Mouse (Mus musculus) yolk sac, embryonic 10.5 days (tissue): Measurements from ENCODE around the gene Ovol3.
"Not testable (repeated sequence)": the region's sequence is repeated elsewhere in the genome, so short reads cannot be mapped to it uniquely, and the experiment has no call there.

Source experiments
- DNase-seq: peaks from one replicate; pipeline ENCODE4 v3.0.0-alpha.2; 2017; ENCODE audit warnings: low spot score

The Ovol3 gene

DNA sequence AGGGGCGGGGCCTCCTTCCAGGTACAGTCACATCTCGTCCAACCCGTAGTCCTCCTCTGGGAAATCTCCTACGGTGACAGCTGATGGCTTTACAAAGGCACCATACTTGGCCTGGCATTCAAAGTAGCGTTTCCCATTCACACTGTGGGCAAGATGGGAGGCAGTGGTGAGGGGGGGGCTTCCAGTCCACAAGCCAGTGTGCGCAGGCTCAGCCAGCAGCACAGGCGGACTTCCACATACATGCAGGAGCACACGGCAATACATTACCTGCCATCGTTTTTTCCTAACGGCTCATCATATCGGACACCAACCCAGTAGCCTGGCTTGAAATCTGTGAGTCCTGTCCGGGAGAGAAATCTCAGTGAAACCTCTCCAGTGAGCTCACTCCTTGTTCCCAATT, 11.3 kb downstream of the Ovol3 start:
- DNase-seq, result no peak

DNA sequence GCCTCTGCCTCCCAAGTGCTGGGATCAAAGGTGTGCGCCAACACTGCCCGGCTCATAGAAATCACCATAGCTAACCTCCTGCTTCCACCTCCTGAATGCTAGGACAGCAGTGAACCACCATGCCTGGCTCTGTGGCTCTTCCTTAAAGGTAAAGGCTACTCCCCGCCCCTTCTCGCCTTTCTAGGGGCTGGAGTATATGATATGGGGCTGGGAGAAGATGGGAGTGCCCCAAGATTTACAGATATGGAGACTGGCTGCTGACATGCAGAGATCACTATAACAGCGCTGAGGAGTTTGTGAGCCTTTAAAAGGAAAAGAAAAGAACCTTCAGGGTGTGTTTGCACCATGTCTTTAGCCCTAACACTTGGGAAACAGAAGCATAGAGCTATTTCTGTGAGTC, 13.3 kb downstream of the Ovol3 start:
- no peak for DNase-seq

DNA sequence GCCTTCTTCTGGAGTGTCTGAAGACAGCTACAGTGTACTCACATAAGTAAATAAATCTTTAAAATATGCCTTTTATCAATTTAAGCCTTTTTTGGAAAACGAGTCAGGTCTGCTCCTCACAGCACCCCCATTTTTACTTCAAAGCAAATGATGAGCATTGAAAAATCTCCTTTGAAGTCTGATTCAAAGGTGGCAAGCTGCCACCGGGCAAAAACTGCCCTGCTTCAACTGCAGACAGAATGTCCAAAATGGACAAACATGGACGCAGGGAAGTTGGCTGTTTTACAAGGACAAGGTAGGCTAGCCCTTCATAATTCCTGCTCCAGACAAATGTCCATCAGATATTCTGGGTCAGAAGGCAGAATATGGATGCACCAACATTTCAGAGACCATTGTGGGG, 14.1 kb downstream of the Ovol3 start:
- DNase-seq, result no peak

DNA sequence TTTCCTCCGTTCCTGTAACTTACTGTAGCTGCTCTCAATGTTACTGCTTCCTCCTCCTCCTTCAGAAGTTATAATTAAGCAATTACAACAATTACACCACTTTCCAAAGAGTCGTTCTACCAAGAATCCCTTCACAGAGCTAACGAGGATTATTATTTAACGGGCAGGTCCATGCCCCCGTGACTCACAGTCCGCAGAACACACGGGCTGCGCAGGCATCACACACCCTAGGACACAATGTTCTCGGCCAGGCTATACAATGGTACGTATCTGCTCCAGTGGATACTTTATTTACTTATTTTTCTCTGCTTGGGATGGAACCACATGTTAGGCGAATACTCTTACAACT, 15.5 kb downstream of the Ovol3 start:
- no peak for DNase-seq

DNA sequence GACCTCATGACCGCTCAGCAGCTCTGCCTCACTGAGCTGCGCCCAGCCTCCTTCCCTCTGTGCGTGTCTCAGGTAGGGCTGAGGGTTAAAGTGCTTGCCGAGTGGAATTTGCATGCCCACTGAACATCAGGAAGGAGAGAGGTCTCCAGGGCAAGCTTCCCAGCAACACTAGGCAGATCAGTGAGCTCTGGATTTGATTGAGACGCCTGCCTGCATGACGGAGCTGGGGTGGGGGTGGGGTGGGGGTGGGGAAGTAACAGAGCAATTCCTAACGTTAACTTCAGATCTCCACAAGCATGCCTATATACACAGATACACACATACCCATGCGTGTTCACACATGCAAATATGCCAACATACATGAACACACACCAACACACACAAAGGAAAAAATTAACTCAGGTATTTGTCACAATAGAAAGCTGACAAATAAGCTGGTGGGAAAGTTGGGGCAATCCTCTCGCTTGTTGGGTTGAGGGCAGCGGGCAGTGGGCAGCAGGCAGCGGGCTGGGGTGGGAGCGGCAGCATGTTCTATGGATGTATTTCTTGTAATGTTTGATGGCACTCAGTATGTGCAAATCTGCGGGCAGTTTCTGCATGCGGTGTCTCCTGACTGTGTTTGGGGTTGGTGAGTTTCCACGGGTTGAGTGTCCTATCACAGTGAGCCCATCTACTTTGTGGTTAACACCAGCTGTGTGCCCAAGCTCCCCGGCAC, 16.1 kb downstream of the Ovol3 start:
- DNase-seq, result peak; percentile 46

DNA sequence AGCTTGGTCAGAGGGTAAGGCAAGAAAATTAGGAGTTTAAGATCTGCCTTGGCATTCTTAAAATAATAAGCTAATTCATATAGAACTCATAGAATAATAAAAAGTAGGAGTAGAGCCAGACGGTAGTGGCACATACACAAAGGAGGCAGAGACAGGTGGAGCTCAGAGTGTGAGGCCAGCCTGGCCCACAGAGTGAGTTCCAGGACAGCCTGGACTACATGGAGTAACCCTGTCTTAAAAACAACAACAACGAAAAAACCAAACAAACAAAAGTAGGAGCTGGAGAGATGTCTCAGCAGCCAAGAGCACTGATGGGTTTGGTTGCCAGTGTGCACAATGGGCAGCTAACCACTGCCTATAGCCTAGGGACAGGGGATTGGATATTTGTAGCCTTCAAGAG, 18.2 kb downstream of the Ovol3 start:
- DNase-seq, result no peak

DNA sequence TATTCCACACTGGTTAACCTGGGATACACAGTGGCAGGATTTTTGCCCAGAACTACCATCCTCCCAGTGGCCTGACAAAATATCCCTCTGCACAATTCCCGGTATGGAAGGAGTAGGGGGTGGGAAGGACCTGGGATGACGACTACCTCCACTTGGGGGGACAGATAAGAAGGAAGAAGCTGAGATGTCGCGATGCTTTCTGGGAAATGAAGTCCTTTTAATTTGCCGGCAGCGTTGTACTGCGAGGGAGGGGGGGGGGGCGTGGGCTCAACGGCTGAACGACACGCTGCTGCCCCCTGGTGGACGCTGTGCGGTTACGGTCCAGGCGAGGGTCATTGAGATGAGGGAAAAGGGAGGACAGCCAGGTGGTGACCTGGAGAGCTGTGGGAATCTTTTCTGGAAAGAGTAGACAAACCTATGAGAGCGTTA, 18.8 kb downstream of the Ovol3 start:
- peak; percentile 79 for DNase-seq

DNA sequence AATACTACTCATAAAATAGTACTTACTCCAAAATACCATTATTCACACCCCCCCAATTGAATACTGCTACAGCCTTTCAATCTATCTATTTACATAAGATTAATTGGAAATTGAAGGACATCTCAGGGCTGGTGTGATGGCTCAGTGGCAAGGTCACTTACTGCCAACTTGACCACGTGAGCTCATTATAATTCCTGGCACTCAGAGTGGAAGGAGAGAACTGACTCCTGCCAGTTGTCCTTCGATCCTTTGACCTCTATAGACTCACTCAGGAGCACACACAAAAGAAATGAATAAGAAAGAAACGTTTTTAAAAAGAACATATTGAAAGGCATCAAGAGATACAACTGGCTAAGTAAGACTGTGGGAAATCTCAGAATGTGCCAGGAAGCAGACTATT, 19.6 kb downstream of the Ovol3 start:
- no peak for DNase-seq

DNA sequence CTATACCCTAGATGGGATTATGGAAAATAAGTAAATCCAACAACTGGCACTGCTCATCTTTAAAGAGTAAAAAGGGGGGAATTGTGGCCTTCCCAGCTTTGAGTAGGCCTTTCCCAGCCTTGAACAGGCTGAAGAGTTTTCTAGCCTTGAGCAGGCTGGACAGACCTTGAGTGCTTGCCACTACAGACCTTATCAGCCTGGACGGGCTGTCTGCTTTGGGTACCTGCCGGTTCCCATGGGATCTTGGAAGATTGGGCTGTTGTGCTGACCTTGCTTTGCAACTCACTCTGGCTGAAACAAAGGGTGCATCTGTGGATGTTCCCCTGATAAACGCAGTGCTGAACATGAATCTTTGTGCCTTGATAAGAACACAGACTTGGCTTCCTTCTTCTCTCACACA, 21.6 kb downstream of the Ovol3 start:
- no peak for DNase-seq

DNA sequence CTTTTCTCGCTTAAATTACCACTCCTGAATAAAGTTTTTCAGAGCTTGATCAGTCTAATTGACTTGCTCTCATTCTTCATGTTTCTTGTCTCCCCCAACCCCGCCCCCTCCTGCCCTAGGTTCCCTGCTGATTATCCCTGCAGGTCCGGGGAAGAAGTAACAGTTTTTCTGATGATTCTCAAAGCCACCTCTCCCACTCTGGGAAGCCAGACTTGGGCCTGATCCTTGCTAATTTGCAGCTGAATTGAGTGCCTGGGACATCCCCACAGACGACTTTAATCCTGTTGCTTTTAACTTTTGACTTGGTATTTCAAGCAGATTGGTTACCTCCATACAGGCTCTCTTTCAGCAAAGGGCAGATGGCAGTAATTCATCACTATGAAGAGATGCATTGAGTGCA, 24.5 kb downstream of the Ovol3 start:
- DNase-seq, result no peak

DNA sequence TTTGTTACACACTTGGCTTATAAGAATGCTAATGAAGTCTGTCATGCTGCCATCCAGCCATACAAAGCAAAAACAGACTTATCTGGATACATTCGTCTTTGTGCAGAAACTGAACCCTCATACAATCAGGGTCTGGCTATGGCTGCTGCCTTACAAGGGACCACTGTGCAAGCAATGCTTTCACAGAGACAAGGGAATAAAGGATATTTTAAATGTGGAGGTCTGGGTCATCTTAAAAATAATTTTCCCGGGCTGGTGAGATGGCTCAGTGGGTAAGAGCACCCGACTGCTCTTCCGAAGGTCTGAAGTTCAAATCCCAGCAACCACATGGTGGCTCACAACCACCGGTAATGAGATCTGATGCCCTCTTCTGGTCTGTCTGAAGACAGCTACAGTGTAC, 29.2 kb downstream of the Ovol3 start:
- not testable (repeated sequence) for DNase-seq

DNA sequence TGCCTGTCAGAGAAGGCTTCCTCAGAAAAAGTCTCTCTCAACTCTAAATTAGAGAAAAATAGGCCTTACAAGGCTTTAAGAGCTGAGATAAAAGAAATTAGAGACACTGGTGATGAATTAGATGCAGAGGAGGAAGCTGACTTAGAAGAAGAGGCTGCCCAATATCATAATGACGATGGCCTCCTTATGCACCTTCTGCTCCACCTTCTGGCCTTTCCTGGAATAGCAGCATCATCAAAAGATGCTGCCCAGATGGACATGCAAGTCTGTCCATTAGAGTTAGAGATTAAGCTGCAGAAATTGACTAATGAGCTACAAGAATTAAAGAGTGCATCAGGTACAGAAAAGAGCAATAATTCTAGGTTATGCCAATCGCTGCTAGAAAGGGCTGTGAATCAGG, 30.1 kb downstream of the Ovol3 start:
- DNase-seq, result no peak

DNA sequence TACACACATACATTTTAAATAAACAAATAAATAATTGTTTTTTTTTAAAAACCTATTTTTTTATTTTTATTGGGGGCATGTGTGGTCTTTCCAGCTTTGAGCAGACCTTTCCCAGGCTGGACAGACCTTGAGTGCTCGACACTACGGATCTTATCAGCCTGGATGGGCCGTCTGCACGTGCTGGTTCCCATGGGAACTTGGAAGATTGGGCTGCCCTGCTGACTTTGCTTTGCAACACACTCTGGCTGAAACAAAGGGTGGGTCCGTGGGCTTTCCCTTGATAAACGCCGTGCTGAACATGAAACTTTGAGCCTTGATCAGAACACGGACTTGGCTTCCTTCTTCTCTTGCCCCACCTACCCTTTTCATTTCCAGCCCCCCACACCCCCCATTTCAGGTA, 31.1 kb downstream of the Ovol3 start:
- DNase-seq, result no peak

DNA sequence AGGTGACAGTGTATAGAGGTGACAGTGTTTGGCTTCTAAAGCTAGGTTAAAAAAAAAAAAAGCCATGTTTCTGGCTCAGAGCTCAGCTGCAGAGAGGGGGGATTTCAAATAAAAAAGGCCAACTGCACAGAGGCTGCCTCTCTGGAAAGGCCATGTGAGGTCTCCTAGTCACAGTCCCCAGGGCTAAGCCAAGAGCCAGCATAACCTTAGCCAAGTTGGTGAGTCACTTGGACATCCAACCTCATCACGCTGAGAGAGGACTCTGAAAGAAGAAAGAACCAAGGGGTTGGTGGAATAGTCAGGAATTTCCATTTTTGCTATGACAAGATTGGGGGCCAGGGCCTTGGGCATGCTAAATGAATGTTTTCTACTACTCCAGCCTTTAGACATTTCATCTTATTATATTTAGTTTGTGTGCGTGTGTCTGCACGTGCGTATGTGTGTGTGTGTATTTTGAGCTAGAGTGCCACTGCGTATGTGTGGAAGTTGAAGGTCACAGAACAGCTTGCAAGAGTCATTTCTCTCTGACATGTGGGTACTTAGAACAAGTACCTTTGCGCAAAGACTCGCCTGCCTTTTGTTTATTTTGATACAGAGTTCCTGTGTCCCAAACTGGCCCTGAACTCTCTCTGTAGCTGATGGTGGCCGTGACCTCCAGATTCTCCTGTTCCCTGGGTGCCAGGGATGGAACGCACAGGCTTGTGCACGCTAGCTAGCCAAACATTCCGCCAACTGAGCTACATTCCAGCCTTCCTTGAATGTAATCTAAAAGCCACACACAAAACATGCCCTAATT, 32.4 kb downstream of the Ovol3 start:
- no peak for DNase-seq

DNA sequence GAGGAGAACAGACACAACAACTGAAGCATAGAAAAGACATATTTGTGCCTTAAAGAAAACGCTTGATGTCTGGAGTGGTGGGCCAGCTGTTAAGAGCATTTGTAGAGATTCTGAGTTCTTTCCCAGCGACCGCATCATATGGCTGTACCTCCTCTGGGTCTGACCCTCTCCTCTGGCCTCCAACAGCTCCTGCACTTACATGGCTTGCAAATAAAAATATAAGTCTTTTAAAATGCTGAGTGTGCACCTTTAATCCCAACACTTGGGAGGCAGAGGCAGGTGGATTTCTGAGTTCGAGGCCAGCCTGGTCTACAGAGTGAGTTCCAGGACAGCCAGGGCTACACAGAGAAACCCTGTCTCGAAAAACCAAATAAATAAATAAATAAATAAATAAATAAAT, 34.9 kb downstream of the Ovol3 start:
- DNase-seq, result not testable (repeated sequence)

DNA sequence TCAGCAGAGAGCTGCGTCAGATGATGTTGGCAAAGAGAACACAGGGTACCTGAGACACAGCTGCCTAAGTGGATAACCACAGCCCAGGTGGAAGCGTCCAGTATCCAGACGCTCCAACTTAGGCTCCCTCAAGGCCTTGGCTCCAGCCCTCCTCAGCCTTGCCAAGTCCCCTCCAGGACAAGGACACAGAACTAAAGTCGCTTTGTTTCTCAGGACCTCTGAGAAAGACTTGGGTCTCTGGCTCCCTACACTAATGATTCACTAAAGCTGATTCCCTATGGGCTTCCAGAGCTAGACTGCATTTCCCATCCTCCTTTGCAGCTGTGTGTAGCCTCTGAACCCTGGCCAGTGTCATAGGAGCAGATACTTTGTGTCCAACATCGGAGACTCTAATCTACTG, 35.3 kb downstream of the Ovol3 start:
- DNase-seq, result no peak

DNA sequence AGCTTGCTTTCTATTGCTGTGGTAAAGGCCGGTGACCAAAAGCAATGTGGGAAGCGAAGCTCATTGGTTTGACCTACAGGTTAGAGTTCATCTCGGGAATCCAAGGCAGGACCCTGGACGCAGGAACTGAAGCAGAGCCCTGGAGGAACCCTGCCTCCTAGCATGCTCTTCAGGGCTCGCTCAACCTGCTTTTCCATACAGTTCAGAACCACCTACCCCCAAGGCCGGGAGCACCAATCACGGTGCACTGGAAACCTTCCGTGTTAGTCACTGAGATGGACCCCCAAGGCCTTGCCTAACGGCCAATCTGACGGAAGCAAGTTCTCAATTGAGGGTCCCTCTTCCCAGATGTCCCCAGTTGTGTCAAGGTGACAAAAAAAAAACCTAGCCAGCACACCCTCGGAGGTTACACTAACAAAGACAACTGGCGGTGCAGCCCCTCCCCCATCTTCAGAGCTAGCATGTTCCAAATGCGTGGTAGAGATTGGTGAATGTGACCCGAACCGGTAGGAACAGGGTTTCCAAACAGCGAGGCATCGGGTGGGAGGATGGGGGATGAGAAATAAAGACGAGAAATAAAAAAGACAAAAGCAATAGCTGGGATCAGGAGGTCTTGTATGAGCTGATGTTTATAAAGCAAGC, 35.9 kb downstream of the Ovol3 start:
- no peak for DNase-seq

DNA sequence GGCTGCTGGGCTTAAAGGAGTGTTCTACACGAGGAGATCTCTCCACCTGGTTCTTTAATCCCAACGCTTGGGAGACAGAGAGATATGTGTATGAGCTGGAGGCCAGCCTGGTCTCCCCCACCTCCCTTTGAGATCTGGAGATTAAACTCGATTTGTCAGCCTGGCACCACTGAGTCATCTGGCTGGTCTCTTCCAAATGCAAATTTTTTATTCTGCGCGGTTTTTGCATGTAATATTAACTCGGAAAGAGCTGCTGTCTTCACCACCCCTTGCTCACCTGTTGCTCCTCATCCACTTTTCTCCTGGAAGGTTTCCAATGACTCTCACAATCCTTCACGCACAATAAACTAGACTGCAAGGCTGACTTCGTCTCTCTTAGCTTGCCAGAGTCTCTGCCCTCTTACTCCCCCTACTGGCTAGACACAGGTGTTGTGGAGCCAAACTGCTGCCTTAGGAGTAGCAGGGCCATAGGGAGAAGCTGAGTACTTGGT, 37.0 kb downstream of the Ovol3 start, which contains the start of gene Capns1:
TSS of gene Capns1 (minus strand) at position 331 of the 491 bp plus-strand sequence.
- DNase-seq, result peak; percentile 69

DNA sequence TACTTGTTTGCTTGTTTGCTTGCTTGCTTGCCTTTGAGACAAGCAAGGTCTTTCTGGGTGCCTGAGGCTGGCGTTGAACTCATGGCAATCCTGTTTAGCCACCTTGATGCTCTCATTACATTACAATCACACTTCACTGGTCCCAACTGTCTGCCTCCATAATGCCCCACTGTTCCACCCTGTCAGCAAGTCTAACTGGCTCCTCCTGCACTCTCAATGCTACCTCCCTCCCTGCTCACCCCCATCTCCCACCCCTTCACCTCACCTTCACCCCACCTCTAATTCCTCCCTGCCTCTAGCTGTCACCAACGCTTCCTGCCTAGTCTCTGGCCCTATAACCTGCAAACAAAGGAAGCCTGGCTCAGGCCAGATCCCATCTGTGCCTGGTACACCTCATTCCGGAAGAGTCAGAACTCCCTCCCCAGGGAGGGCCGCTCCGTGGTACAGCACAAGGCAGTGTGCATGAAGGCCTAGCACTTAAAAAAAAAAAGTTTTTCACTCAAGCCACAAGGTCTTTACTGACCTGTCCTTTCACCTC, 37.9 kb downstream of the Ovol3 start:
- DNase-seq, result no peak

DNA sequence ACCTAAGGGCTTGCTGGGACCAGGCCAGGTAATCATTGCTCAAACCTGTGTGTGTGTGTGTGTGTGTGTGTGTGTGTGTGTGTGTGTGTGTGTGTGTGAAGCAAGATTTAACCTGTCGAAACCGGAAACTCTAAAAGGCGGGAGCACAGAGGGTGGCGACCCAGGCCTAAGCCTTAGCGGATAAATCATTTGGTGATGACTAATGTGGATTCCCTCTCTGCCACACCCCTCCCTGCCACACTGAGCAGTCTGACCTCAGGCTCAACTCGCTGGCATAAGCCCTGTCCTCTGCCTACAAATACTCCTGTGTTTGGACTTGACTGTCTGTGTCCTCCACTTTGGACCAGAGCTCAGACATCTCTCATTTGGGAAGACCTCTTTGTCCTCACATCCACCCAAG, 39.4 kb downstream of the Ovol3 start:
- DNase-seq, result no peak

DNA sequence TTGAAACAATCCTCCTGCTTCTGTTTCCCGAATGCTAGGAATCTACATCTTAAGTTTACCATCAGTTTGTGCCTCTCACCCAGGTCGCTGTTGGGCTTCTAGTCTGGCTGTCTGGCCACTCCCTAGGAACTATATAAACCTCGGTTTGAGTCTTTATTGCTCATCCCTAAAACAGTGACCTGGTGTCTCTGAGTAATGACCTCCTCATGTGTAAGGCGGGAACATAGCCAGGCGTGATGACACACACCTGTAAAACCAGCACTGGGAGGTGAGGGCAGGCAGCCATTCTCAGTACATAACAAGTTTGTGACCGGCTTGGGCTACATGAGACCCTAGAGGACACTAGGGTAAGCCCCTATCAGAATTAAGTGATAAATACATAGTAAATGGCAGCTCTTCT, 40.1 kb downstream of the Ovol3 start:
- DNase-seq, result no peak

DNA sequence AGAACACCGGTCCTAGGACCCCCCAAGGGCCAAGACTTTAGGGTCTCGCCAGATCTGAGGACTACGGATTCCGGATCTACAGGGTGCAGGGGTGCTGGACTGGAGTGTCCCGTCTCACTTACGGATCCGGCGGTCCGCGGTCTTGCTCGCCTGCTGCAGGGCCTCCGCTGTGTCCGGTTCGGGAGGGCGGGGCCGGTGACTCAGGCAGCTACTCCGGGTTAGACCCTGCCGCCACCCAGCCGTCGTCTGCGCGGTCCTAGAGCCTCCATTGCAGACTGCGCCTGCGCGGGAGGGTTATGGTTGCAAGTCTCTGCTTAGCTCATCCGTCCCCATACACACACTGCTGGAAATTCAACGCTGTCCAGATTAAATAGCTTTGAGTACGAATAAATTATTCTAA, 40.6 kb downstream of the Ovol3 start:
- DNase-seq, result peak; percentile 95
